Mouse (Mus musculus): ENCODE measurements around the gene Taar2.

- TF ChIP-seq POLR2A (IDR thresholded peaks at IDR 0.05; ENCODE audit: extremely low read depth, insufficient read depth, low read length) (no peak), CTCF (IDR thresholded peaks at IDR 0.05; ENCODE audit: extremely low read depth, insufficient read depth, low read length) (no peak)
These were observed 14.4 kb upstream of the Taar2 start for GRCm38 (mm10) chr10:23923941-23924340.

Data from cortical plate, adult 2 months (tissue).